ENCODE assay signal across 8 mouse cellular contexts in genomic region chr4:59549175-59549976, GRCm38 (mm10). TPM values are rescaled to one million over a fixed set of nuclear protein-coding genes. Genes with fewer than 3 reads are reported as not detected.
DNase-seq lines count a peak whose midpoint lies in the region; ATAC-seq and TF ChIP-seq lines count a peak whose summit lies in the region.

Ptbp3 (minus strand) TSS chr4:59549364.

- DNase-seq in ZHBTc4 (ENCODE audit: low read depth, low spot score), result peak; percentile 98
- peak; percentile 96 for DNase-seq in gastrocnemius, adult 2 months
- peak; percentile 97 for DNase-seq in hindbrain, postnatal 0 days (ENCODE audit: low spot score)
- DNase-seq in left cerebral cortex, adult 2 months (ENCODE audit: extremely low spot score in 1 of 2, low spot score in 2 of 2), result peak; percentile 84 to 88
- peak; percentile 66 to 78 for DNase-seq in right cerebral cortex, adult 2 months (ENCODE audit: low spot score in 2 of 2)
- peak; percentile 94 for DNase-seq in urinary bladder, postnatal 14 days (ENCODE audit: low spot score)

- H3K36me3 ChIP-seq in hindbrain, postnatal 0 days (ENCODE audit: insufficient read depth, low read length), result no peaks in the 10 kb centered on the region

- no peak for TF ChIP-seq CTCF in gastrocnemius, adult 2 months (IDR thresholded peaks at IDR 0.05)
- TF ChIP-seq CTCF in hindbrain, postnatal 0 days (IDR thresholded peaks at IDR 0.05; ENCODE audit: low read depth), result no peak
- TF ChIP-seq CTCF in left cerebral cortex, adult 2 months (IDR thresholded peaks at IDR 0.05), result no peak

- H3K27ac ChIP-seq in gastrocnemius, adult 2 months, result peak within 1 kb of the TSS; percentile 94
- peak within 1 kb of the TSS; percentile 85 for H3K27ac ChIP-seq in hindbrain, postnatal 0 days
- H3K27ac ChIP-seq in left cerebral cortex, adult 2 months, result peak within 1 kb of the TSS; percentile 91

- intact Hi-C loops in gastrocnemius, adult 2 months (cut with DNase I), result loop anchor here (1.0 kb wide), 1 partner anchor 360 kb away; the partner anchor contains the start of gene Ugcg
- intact Hi-C loops in left cerebral cortex, adult 2 months (cut with DNase I), result loop anchor here (1.0 to 5.0 kb wide), 3 partner anchors 112 to 360 kb away; partner anchors contain the start of genes Susd1 and Ugcg

- no peaks in the 10 kb centered on the region for H3K9me3 ChIP-seq in hindbrain, postnatal 0 days (ENCODE audit: low read length)

- peak; percentile 66 for ATAC-seq in common myeloid progenitor, adult 5-6 weeks (replicated peaks; ENCODE audit: low read depth, poor library complexity, severe bottlenecking)
- ATAC-seq in hindbrain, postnatal 0 days, result peak; percentile 96
- ATAC-seq in megakaryocyte, adult 5-6 weeks (ENCODE audit: poor library complexity, severe bottlenecking), result peak; percentile 84

- peak within 1 kb of the TSS; percentile 65 for H3K4me2 ChIP-seq in hindbrain, postnatal 0 days (ENCODE audit: low read depth, low read length)

- H3K4me3 ChIP-seq in gastrocnemius, adult 2 months, result peak within 1 kb of the TSS; percentile 96
- peak within 1 kb of the TSS; percentile 61 for H3K4me3 ChIP-seq in hindbrain, postnatal 0 days (ENCODE audit: low read length)
- peak within 1 kb of the TSS; percentile 92 for H3K4me3 ChIP-seq in left cerebral cortex, adult 2 months

- under 1% methylated on average over 60 of the region's 83 CpGs for WGBS in hindbrain, postnatal 0 days

- H3K9ac ChIP-seq in hindbrain, postnatal 0 days (replicated peaks; ENCODE audit: low read length), result peak within 1 kb of the TSS; percentile 83

- H3K4me1 ChIP-seq in hindbrain, postnatal 0 days (ENCODE audit: insufficient read depth, low read length), result 0 out of 2 replicates have a peak, but pooled peaks cover 7% of the 10 kb centered on the region

- no peaks in the 10 kb centered on the region for H3K27me3 ChIP-seq in hindbrain, postnatal 0 days (ENCODE audit: insufficient read depth, low read length)

RNA-seq across cellular contexts. Expression of gene Ptbp3, which starts in this region (rescaled TPM):
- 230 and 244 TPM in 2 replicates for total RNA-seq in common myeloid progenitor, adult 5-6 weeks (2017)
- 1 to 10 TPM; 6.7 to 10.0 TPM for total RNA-seq in gastrocnemius, adult 2 months (2021)
- total RNA-seq in hindbrain, postnatal 0 days (2014; rRNA removed), result 29.0 and 29.2 TPM in 2 replicates
- 12.0 and 13.2 TPM in 2 replicates for polyA plus RNA-seq in hindbrain, postnatal 0 days (2015; fragmentation: Nextera tagmentation; extraction: Ambion mirVana)
- total RNA-seq in left cerebral cortex, adult 2 months (2021), result 10 to 100 TPM; 27.6 to 29.3 TPM
- 341 TPM in 2 replicates for total RNA-seq in megakaryocyte, adult 5-6 weeks (2015)
- 283 and 309 TPM in 2 replicates for total RNA-seq in megakaryocyte, adult 5-6 weeks (2017)

Comparison
In these comparisons a context has a peak if more than half of its experiments do, and no peak if none do; other contexts are left out.
1. Peak in every context shown above with its lines: DNase-seq, ATAC-seq, H3K4me3 ChIP-seq and H3K27ac ChIP-seq.